In the genomic region with DNA sequence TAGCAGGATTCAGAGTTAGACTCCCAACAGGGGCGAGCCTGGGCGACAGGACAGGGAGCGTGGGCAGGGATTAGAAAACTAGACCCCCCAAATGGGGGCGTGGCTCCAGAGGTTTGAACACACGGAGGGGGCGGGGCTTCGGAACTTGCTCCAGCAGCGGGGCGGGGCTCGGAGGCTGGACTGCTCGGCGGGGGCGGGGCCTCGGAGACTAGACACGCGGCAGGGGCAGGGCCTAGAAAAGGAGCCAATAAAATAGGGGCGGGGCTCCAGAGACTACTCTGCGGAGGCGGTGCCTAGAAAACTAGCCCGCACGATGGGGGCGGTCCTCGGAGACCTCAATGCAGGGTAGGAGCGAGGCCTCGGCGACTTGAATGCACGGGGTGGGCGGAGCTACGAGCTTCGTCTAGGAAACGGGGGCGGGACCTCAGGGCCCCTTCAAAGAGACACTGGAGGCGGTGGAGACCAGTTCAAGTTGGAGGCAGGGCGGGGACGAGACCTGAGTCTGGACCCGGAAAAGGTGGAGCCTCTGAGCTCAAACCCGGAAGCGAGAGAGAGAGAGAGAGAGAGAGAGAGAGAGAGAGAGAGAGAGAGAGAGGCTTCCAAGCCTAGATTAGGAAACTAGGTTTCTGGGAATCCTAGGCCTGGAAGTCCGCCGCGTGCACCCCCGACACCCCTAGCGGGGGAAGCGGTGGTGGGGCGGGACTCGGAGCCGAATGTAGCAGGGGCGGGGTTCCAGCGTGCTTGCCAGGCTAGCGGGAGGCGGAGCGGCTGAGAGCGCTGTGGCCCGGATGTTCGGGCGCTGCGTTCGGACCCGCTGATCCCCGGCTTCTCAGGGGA, we compare ENCODE assay signal across 8 mouse cellular contexts. TPM values are rescaled to one million over a fixed set of nuclear protein-coding genes. Genes with fewer than 3 reads are reported as not detected.
DNase-seq lines count a peak whose midpoint lies in the region; ATAC-seq and TF ChIP-seq lines count a peak whose summit lies in the region.

Gene L3hypdh, minus strand, starts transcription at position 111 of the 837 bp plus-strand sequence.
Gene Jkamp, plus strand, starts transcription at position 261 of the 837 bp plus-strand sequence.

- peaks cover 27% of the 10 kb centered on the region for H3K4me1 ChIP-seq in erythroblast, embryonic 14.5 days (ENCODE audit: control insufficient read depth)
- H3K4me1 ChIP-seq in heart, embryonic 11.5 days (ENCODE audit: control insufficient read depth, insufficient read depth, low read length), result peaks cover 23% of the 10 kb centered on the region
- H3K4me1 ChIP-seq in kidney, embryonic 16.5 days (ENCODE audit: insufficient read depth, low read length), result peaks cover 34% of the 10 kb centered on the region
- peaks cover 8% of the 10 kb centered on the region; the same call in 1 of the 2 replicates for H3K4me1 ChIP-seq in liver, adult 2 months (ENCODE audit: control insufficient read depth, insufficient read depth, low read length)

- H3K27me3 ChIP-seq in C2C12 (ENCODE audit: control insufficient read depth, insufficient read depth, insufficient read length) (no peaks in the 10 kb centered on the region), myocyte (ENCODE audit: control insufficient read depth, insufficient read depth, insufficient read length) (no peaks in the 10 kb centered on the region)
- peaks cover 34% of the 10 kb centered on the region for H3K27me3 ChIP-seq in erythroblast, embryonic 14.5 days (ENCODE audit: control insufficient read depth)
- no peaks in the 10 kb centered on the region for H3K27me3 ChIP-seq in heart, embryonic 11.5 days (ENCODE audit: control insufficient read depth, insufficient read depth, low read length)
- no peaks in the 10 kb centered on the region for H3K27me3 ChIP-seq in kidney, embryonic 16.5 days (ENCODE audit: insufficient read depth, low read length)
- no peaks in the 10 kb centered on the region for H3K27me3 ChIP-seq in liver, adult 2 months (ENCODE audit: control insufficient read depth, insufficient read depth, low read length)
- H3K27me3 ChIP-seq in splenic B cell, adult 2 months (ENCODE audit: control insufficient read depth, insufficient read depth, low read length, poor library complexity, severe bottlenecking), result no peaks in the 10 kb centered on the region; the same call in 1 of the 2 replicates

- peak within 1 kb of the TSS; percentile 94 for H3K4me2 ChIP-seq in heart, embryonic 11.5 days
- H3K4me2 ChIP-seq in kidney, embryonic 16.5 days (replicated peaks; ENCODE audit: low read depth, low read length), result peak within 1 kb of the TSS; percentile 86
- peak within 1 kb of the TSS; percentile 91 for H3K4me2 ChIP-seq in myocyte (ENCODE audit: low read depth)

- H3ac ChIP-seq in C2C12 (ENCODE audit: control insufficient read depth, insufficient read length, low read depth), result peak within 1 kb of the TSS; percentile 84
- peak within 1 kb of the TSS; percentile 17 for H3ac ChIP-seq in myocyte (ENCODE audit: control insufficient read depth, insufficient read length)

- DNase-seq in brain, embryonic 14.5 days (ENCODE audit: low read depth), result peak; percentile 100
- peak; percentile 98 for DNase-seq in liver, adult 2 months (ENCODE audit: extremely low read depth, low read depth, low spot score)
- DNase-seq in splenic B cell, adult 2 months (ENCODE audit: low read depth, low spot score), result peak; percentile 100

- H3K9me3 ChIP-seq in erythroblast, embryonic 14.5 days (ENCODE audit: control insufficient read depth, low read length), result no peaks in the 10 kb centered on the region
- no peaks in the 10 kb centered on the region for H3K9me3 ChIP-seq in heart, embryonic 11.5 days (replicated peaks; ENCODE audit: control insufficient read depth, low read length)
- no peaks in the 10 kb centered on the region for H3K9me3 ChIP-seq in kidney, embryonic 16.5 days (ENCODE audit: low read length)

- 1% methylated on average over 59 of the region's 60 CpGs for whole genome bisulfite sequencing in heart, embryonic 11.5 days (ENCODE audit: insufficient replicate concordance)
- under 1% methylated on average over 56 of the region's 60 CpGs for WGBS in kidney, embryonic 16.5 days
- WGBS in liver, adult 2 months, result under 1% methylated on average over 59 of the region's 60 CpGs

- peaks cover 4% of the 10 kb centered on the region for H3K36me3 ChIP-seq in C2C12 (ENCODE audit: control insufficient read depth, insufficient read depth)
- H3K36me3 ChIP-seq in erythroblast, embryonic 14.5 days (ENCODE audit: control insufficient read depth), result peaks cover 2% of the 10 kb centered on the region; the same call in 1 of the 2 replicates
- H3K36me3 ChIP-seq in heart, embryonic 11.5 days (ENCODE audit: control insufficient read depth, insufficient read depth, low read length), result no peaks in the 10 kb centered on the region
- H3K36me3 ChIP-seq in kidney, embryonic 16.5 days (ENCODE audit: insufficient read depth, low read length), result peaks cover 3% of the 10 kb centered on the region
- peaks cover 3% of the 10 kb centered on the region; the same call in 1 of the 2 replicates for H3K36me3 ChIP-seq in liver, adult 2 months (ENCODE audit: control insufficient read depth, insufficient read depth, low read length)
- H3K36me3 ChIP-seq in myocyte (ENCODE audit: control insufficient read depth, insufficient read depth), result no peaks in the 10 kb centered on the region
- no peaks in the 10 kb centered on the region; the same call in 1 of the 2 replicates for H3K36me3 ChIP-seq in splenic B cell, adult 2 months (ENCODE audit: control insufficient read depth, insufficient read depth, low read length, poor library complexity, severe bottlenecking)

- H3K79me2 ChIP-seq in C2C12 (ENCODE audit: control insufficient read depth, insufficient read depth) (peaks cover 17% of the 10 kb centered on the region), myocyte (ENCODE audit: control insufficient read depth, insufficient read depth) (peaks cover 11% of the 10 kb centered on the region)
- H3K79me2 ChIP-seq in liver, adult 2 months (ENCODE audit: control insufficient read depth, insufficient read depth, low read length), result no peaks in the 10 kb centered on the region; the same call in 1 of the 2 replicates

- peak within 1 kb of the TSS; percentile 89 for H3K27ac ChIP-seq in heart, embryonic 11.5 days (ENCODE audit: low read depth, low read length)
- H3K27ac ChIP-seq in kidney, embryonic 16.5 days (ENCODE audit: low read length), result peak within 1 kb of the TSS; percentile 96
- H3K27ac ChIP-seq in liver, adult 2 months (replicated peaks; ENCODE audit: insufficient read depth, low read depth, low read length), result peak within 1 kb of the TSS; percentile 94

- TF ChIP-seq CTCF in C2C12 (IDR thresholded peaks at IDR 0.05; ENCODE audit: control insufficient read depth, insufficient read depth, insufficient read length), result no peak
- TF ChIP-seq CTCF in brain, embryonic 14.5 days (IDR thresholded peaks at IDR 0.05; ENCODE audit: borderline replicate concordance, extremely low read depth, insufficient read depth, insufficient read length), result no peak
- TF ChIP-seq CTCF in liver, adult 2 months (IDR thresholded peaks at IDR 0.05; ENCODE audit: low read depth, low read length), result peak; percentile 6; the same call in 1 of the 2 replicates

- H3K4me3 ChIP-seq in C2C12 (ENCODE audit: insufficient read depth, poor library complexity, severe bottlenecking) (peak within 1 kb of the TSS; percentile 59), myocyte (peak within 1 kb of the TSS; percentile 55)
- H3K4me3 ChIP-seq in erythroblast, embryonic 14.5 days (replicated peaks), result peak within 1 kb of the TSS; percentile 82
- peak within 1 kb of the TSS; percentile 65 for H3K4me3 ChIP-seq in heart, embryonic 11.5 days (ENCODE audit: low read depth, low read length)
- H3K4me3 ChIP-seq in kidney, embryonic 16.5 days (ENCODE audit: low read length), result peak within 1 kb of the TSS; percentile 83
- H3K4me3 ChIP-seq in liver, adult 2 months (ENCODE audit: insufficient read depth, low read depth, low read length), result peak within 1 kb of the TSS; percentile 84

- peaks cover 9% of the 10 kb centered on the region for H3K79me3 ChIP-seq in C2C12 (ENCODE audit: low read depth)

- no peak for TF ChIP-seq POLR2A in brain, embryonic 14.5 days (IDR thresholded peaks at IDR 0.05; ENCODE audit: borderline replicate concordance, extremely low read depth, insufficient read depth, insufficient read length, poor library complexity, severe bottlenecking)
- TF ChIP-seq POLR2A in liver, adult 2 months (IDR thresholded peaks at IDR 0.05; ENCODE audit: extremely low read depth, insufficient read depth, low read length), result no peak; the same call in 1 of the 2 replicates
- TF ChIP-seq POLR2A in myocyte (IDR thresholded peaks at IDR 0.05; ENCODE audit: insufficient read length, low read depth), result peak; percentile 78

- ATAC-seq in heart, embryonic 11.5 days (replicated peaks; ENCODE audit: insufficient number of reproducible peaks, low FRiP score, low TSS enrichment), result peak; percentile 93
- peak; percentile 98 for ATAC-seq in kidney, embryonic 16.5 days (ENCODE audit: low FRiP score, low TSS enrichment)

- H3K9ac ChIP-seq in heart, embryonic 11.5 days (ENCODE audit: low read depth, low read length), result peak within 1 kb of the TSS; percentile 82
- peak within 1 kb of the TSS; percentile 85 for H3K9ac ChIP-seq in kidney, embryonic 16.5 days (replicated peaks; ENCODE audit: low read length)
- peak within 1 kb of the TSS; percentile 88 for H3K9ac ChIP-seq in liver, adult 2 months (ENCODE audit: low read depth, low read length)

TF ChIP-seq in C2C12, 6 proteins besides CTCF, POLR2A, EP300 and RAD21 (continues in another document):
- TF ChIP-seq MYOD1 (IDR thresholded peaks at IDR 0.05; ENCODE audit: control insufficient read depth, insufficient read length, low read depth), result no peak

TF ChIP-seq in myocyte, 11 proteins besides CTCF, POLR2A, EP300 and RAD21 (continues in another document):
- TF ChIP-seq CEBPB (IDR thresholded peaks at IDR 0.05; ENCODE audit: insufficient read depth, poor library complexity, severe bottlenecking), result no peak

RNA-seq across cellular contexts. Expression of gene L3hypdh, which starts in this region (rescaled TPM):
- polyA plus RNA-seq in C2C12 (2012; fragmentation: generic; extraction: Trizol), result 3.1 TPM
- 12.7 and 19.7 TPM in 2 replicates for polyA plus RNA-seq in brain, embryonic 14.5 days (2012; rRNA removed)
- polyA plus RNA-seq in erythroblast, embryonic 14.5 days (2012), result not detected in 2 replicates
- polyA plus RNA-seq in heart, embryonic 11.5 days (2014; fragmentation: Nextera tagmentation; extraction: Ambion mirVana), result 17.1 and 18.5 TPM in 2 replicates
- polyA plus RNA-seq in kidney, embryonic 16.5 days (2015; fragmentation: Nextera tagmentation; extraction: Ambion mirVana), result 30.1 and 31.2 TPM in 2 replicates
- 26.6 and 31.0 TPM in 2 replicates for total RNA-seq in liver, adult 2 months (2014; rRNA removed)
- 33.1 and 39.5 TPM in 2 replicates for polyA plus RNA-seq in liver, adult 2 months (2012; rRNA removed)
- polyA plus RNA-seq in myocyte (2012; fragmentation: generic; extraction: Trizol), result 1.7 TPM

RNA-seq across cellular contexts. Expression of gene Jkamp, which starts in this region (rescaled TPM):
- polyA plus RNA-seq in C2C12 (2012; fragmentation: generic; extraction: Trizol) (19.4 TPM), myocyte (2012; fragmentation: generic; extraction: Trizol) (22.2 TPM)
- polyA plus RNA-seq in brain, embryonic 14.5 days (2012; rRNA removed), result 102 and 133 TPM in 2 replicates
- 0.29 and 0.52 TPM in 2 replicates for polyA plus RNA-seq in erythroblast, embryonic 14.5 days (2012)
- polyA plus RNA-seq in heart, embryonic 11.5 days (2014; fragmentation: Nextera tagmentation; extraction: Ambion mirVana), result 54.7 and 62.3 TPM in 2 replicates
- 88.3 and 91.5 TPM in 2 replicates for polyA plus RNA-seq in kidney, embryonic 16.5 days (2015; fragmentation: Nextera tagmentation; extraction: Ambion mirVana)
- 29.1 and 30.3 TPM in 2 replicates for total RNA-seq in liver, adult 2 months (2014; rRNA removed)
- 42.1 and 45.8 TPM in 2 replicates for polyA plus RNA-seq in liver, adult 2 months (2012; rRNA removed)

Comparison
In these comparisons a context has a peak if more than half of its experiments do, and no peak if none do; other contexts are left out.
1. Peak in every context shown above with its lines: DNase-seq, ATAC-seq, H3K4me3 ChIP-seq and H3K27ac ChIP-seq.
2. RNA of gene Jkamp (polyA plus RNA-seq): 102 to 133 TPM in brain, embryonic 14.5 days, 88.3 to 91.5 TPM in kidney, embryonic 16.5 days, 54.7 to 62.3 TPM in heart, embryonic 11.5 days, 42.1 to 45.8 TPM in liver, adult 2 months, 22.2 TPM in myocyte (single experiment) and 19.4 TPM in C2C12 (single experiment); 0.29 to 0.52 TPM in erythroblast, embryonic 14.5 days; every median in the first group is over 10 times any median in the second.